In genomic region chr2:11336320-11336719, GRCm38 (mm10) we compare ENCODE assay signal across 18 mouse cellular contexts.
A peak's percentile ranks its signal among the peaks of the same experiment; 100 is the strongest.
DNase-seq lines count a peak whose midpoint lies in the region; ATAC-seq and TF ChIP-seq lines count a peak whose summit lies in the region.
"Had no signal": no experiment of that assay in that cellular context is flagged by ENCODE, and none has a peak within 500 bp of the region (broad histone marks: within the 10 kb centered on the region; RNA-seq: fewer than 3 reads in every experiment).

No protein-coding gene starts in this region.

- no peak for TF ChIP-seq CTCF in brain, embryonic 14.5 days (IDR thresholded peaks at IDR 0.05; ENCODE audit: borderline replicate concordance, extremely low read depth, insufficient read depth, insufficient read length)

- peak overlapping the region; percentile 33 for H3K4me3 ChIP-seq in heart, embryonic 10.5 days
- peak overlapping the region; percentile 77 for H3K4me3 ChIP-seq in megakaryocyte, embryonic 14.5 days (replicated peaks)
- H3K4me3 ChIP-seq in hindbrain, embryonic 10.5 days = no peak overlapping the region
- H3K4me3 ChIP-seq: embryonic facial prominence, embryonic 13.5 days; forebrain, embryonic 13.5 days; hindbrain, embryonic 15.5 days; limb, embryonic 15.5 days; midbrain, embryonic 12.5 days; neural tube, embryonic 12.5 days had no signal

- no peak for TF ChIP-seq POLR2A in brain, embryonic 14.5 days (IDR thresholded peaks at IDR 0.05; ENCODE audit: borderline replicate concordance, extremely low read depth, insufficient read depth, insufficient read length, poor library complexity, severe bottlenecking)

- H3K9me3 ChIP-seq in heart, embryonic 10.5 days = no peaks in the 10 kb centered on the region
- H3K9me3 ChIP-seq in megakaryocyte, embryonic 14.5 days = no peaks in the 10 kb centered on the region
- H3K9me3 ChIP-seq in hindbrain, embryonic 10.5 days = no peaks in the 10 kb centered on the region
- H3K9me3 ChIP-seq: embryonic facial prominence, embryonic 13.5 days; forebrain, embryonic 13.5 days; hindbrain, embryonic 15.5 days; limb, embryonic 15.5 days; midbrain, embryonic 12.5 days; neural tube, embryonic 12.5 days had no signal

- H3K4me1 ChIP-seq in heart, embryonic 10.5 days = peaks cover 15% of the 10 kb centered on the region
- peaks cover 85% of the 10 kb centered on the region for H3K4me1 ChIP-seq in megakaryocyte, embryonic 14.5 days
- H3K4me1 ChIP-seq in hindbrain, embryonic 10.5 days (replicated peaks) = no peaks in the 10 kb centered on the region
- H3K4me1 ChIP-seq: forebrain, embryonic 13.5 days; hindbrain, embryonic 15.5 days; midbrain, embryonic 12.5 days; neural tube, embryonic 12.5 days had no signal

- no peaks in the 10 kb centered on the region for H3K36me3 ChIP-seq in heart, embryonic 10.5 days
- H3K36me3 ChIP-seq in megakaryocyte, embryonic 14.5 days (replicated peaks; ENCODE audit: low read length) = no peaks in the 10 kb centered on the region
- H3K36me3 ChIP-seq in hindbrain, embryonic 10.5 days = no peaks in the 10 kb centered on the region
- H3K36me3 ChIP-seq: embryonic facial prominence, embryonic 13.5 days; hindbrain, embryonic 15.5 days; limb, embryonic 15.5 days; midbrain, embryonic 12.5 days; neural tube, embryonic 12.5 days had no signal

- peak; percentile 81 for DNase-seq in heart, embryonic 10.5 days (ENCODE audit: low spot score)
- DNase-seq in heart, adult 18-20 months = no peak
- peak; percentile 18 for DNase-seq in brain, embryonic 14.5 days (ENCODE audit: low read depth)
- no peak for DNase-seq in hindbrain, embryonic 10.5 days (ENCODE audit: low spot score)
- DNase-seq in kidney, postnatal 10 days = no peak
- DNase-seq: cerebellum, adult 8-10 months; gastrocnemius, postnatal 25 days; thymus, postnatal 4 days had no signal

- peak overlapping the region; percentile 65 for H3K27ac ChIP-seq in heart, embryonic 10.5 days
- H3K27ac ChIP-seq in hindbrain, embryonic 10.5 days = no peak overlapping the region
- H3K27ac ChIP-seq: embryonic facial prominence, embryonic 13.5 days; forebrain, embryonic 13.5 days; hindbrain, embryonic 15.5 days; limb, embryonic 15.5 days; midbrain, embryonic 12.5 days; neural tube, embryonic 12.5 days had no signal

- no peaks in the 10 kb centered on the region for H3K27me3 ChIP-seq in heart, embryonic 10.5 days (ENCODE audit: insufficient read depth, poor library complexity, severe bottlenecking)
- no peaks in the 10 kb centered on the region for H3K27me3 ChIP-seq in megakaryocyte, embryonic 14.5 days (replicated peaks)
- no peaks in the 10 kb centered on the region for H3K27me3 ChIP-seq in hindbrain, embryonic 10.5 days (ENCODE audit: insufficient read depth, poor library complexity, severe bottlenecking)
- H3K27me3 ChIP-seq: forebrain, embryonic 13.5 days; hindbrain, embryonic 15.5 days; limb, embryonic 15.5 days; midbrain, embryonic 12.5 days; neural tube, embryonic 12.5 days had no signal

- WGBS in heart, embryonic 10.5 days = 5% methylated on average over 8 of the region's 8 CpGs
- WGBS in hindbrain, embryonic 10.5 days = 69% methylated on average over 8 of the region's 8 CpGs

- no peak for ATAC-seq in megakaryocyte, adult 5-6 weeks (ENCODE audit: poor library complexity, severe bottlenecking)
- 0 out of 2 replicates have a peak, but pooled peaks have one; percentile 3 for ATAC-seq in megakaryocyte progenitor cell, adult 5-6 weeks (replicated peaks; ENCODE audit: poor library complexity)
- ATAC-seq: CD4-positive, CD25-positive, alpha-beta regulatory T cell, adult 4 months; forebrain, embryonic 13.5 days had no signal

Comparison
In these comparisons a context has a peak if more than half of its experiments do, and no peak if none do; other contexts are left out.
1. DNase-seq: peak in heart, embryonic 10.5 days (single experiment) and brain, embryonic 14.5 days (single experiment); none in heart, adult 18-20 months (0 of 2), hindbrain, embryonic 10.5 days (single experiment) and kidney, postnatal 10 days (single experiment).